Mouse (Mus musculus) hindbrain, postnatal 0 days (tissue): ENCODE measurements around the gene Fbxw19. TPM values are rescaled to one million over a fixed set of nuclear protein-coding genes. Genes with fewer than 3 reads are reported as not detected.
"Not testable (repeated sequence)": the region's sequence is repeated elsewhere in the genome, so short reads cannot be mapped to it uniquely, and the experiment has no call there.

Experiments
- ATAC-seq: fragments of 200-750 bp; cut with Nextera tagmentation; 2 replicates; pipeline ENCODE4 v1.8.0; 2017; ENCODE audit warnings: mild to moderate bottlenecking, moderate TSS enrichment, moderate library complexity
- DNase-seq: peaks from one replicate; pipeline ENCODE4 v3.0.0-alpha.2; 2015; ENCODE audit warnings: low spot score
- H3K27ac ChIP-seq: fragments of 300-500 bp; sonication (generic); 2 replicates; pipeline ENCODE4 v1.5.1; 2014; ENCODE audit warnings: mild to moderate bottlenecking
- H3K27me3 ChIP-seq: fragments of 300-500 bp; sonication (generic); 2 replicates; pipeline ENCODE4 v1.6.1; 2014; ENCODE audit warnings: low read length, mixed read lengths; ENCODE audit not compliant: insufficient read depth
- H3K36me3 ChIP-seq: fragments of 300-500 bp; sonication (generic); 2 replicates; pipeline ENCODE4 v1.6.1; 2014; ENCODE audit warnings: low read length, mixed read lengths; ENCODE audit not compliant: insufficient read depth
- H3K4me1 ChIP-seq: fragments of 300-500 bp; sonication (generic); 2 replicates; pipeline ENCODE4 v1.6.1; 2014; ENCODE audit warnings: antibody characterized with exemption, low read length, mixed read lengths; ENCODE audit not compliant: insufficient read depth
- H3K4me2 ChIP-seq: fragments of 300-500 bp; sonication (generic); 2 replicates; pipeline ENCODE4 v1.6.1; 2014; ENCODE audit warnings: low read depth, mild to moderate bottlenecking, low read length, moderate library complexity, mixed read lengths
- H3K4me3 ChIP-seq: fragments of 300-500 bp; sonication (generic); 2 replicates; pipeline ENCODE4 v1.5.1; 2014; ENCODE audit warnings: low read length
- H3K9ac ChIP-seq: fragments of 300-500 bp; sonication (generic); replicated peaks from 2 replicates; pipeline ENCODE4 v1.6.1; 2014; ENCODE audit warnings: mild to moderate bottlenecking, low read length, moderate library complexity, mixed read lengths
- H3K9me3 ChIP-seq: fragments of 300-500 bp; sonication (generic); 2 replicates; pipeline ENCODE4 v1.6.1; 2016; ENCODE audit warnings: low read length, mixed read lengths
- CTCF ChIP-seq: IDR thresholded peaks from 2 replicates; pipeline ENCODE4 v1.5.1; 2016; ENCODE audit warnings: antibody characterized with exemption, control low read depth, low read depth
- WGBS: fragments of 180-500 bp; shearing (Covaris S2); extraction: QIAGEN DNeasy Blood & Tissue Kit; methylation state at CpG from one replicate; pipeline ENCODE4 v1.1.7; 2014; 5-methylcytosine and 5-hydroxymethylcytosine counted together
- polyA plus RNA-seq: library from polyadenylated mRNA; unstranded; fragments of >200 nt; fragmentation: Nextera tagmentation; extraction: Ambion mirVana; gene quantifications from 2 replicates; pipeline ENCODE4 v1.2.1, GENCODE M21; 2015
- total RNA-seq: library from RNA; depleted of rRNA; stranded (reverse); fragments of >200 nt; gene quantifications from 2 replicates; pipeline ENCODE4 v1.2.3, GENCODE M21; 2014; rRNA removed

Gene Fbxw19
- total RNA-seq (not detected in 2 replicates), polyA plus RNA-seq (not detected in 2 replicates)

DNA sequence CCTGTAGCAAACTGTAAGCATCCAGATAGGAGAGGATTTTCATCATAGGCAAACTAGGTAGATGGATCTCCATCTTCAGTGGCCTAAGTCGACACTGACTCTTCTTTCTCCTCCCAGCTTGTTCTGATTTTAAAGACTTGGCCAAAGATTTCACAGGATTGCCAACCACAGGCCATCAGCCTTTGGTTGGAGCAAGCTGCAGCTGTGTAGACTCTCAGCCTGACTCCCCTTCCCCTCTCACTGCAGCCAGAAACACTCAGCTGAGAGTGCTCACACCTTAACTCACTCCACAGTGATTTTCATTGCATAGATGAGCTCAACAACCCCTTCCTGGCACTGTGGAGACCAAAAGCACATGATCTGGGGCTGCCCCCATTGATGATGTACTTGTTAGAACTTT, at the start of gene Fbxw19:
TSS of gene Fbxw19 (minus strand) at position 101 of the 400 bp plus-strand sequence.
- not testable (repeated sequence) for H3K27ac ChIP-seq, H3K4me3 ChIP-seq, H3K9ac ChIP-seq, H3K27me3 ChIP-seq, H3K9me3 ChIP-seq, ATAC-seq, DNase-seq, H3K4me1 ChIP-seq, H3K36me3 ChIP-seq, H3K4me2 ChIP-seq
- WGBS = 68% methylated on average over 1 of the region's 1 CpGs

DNA sequence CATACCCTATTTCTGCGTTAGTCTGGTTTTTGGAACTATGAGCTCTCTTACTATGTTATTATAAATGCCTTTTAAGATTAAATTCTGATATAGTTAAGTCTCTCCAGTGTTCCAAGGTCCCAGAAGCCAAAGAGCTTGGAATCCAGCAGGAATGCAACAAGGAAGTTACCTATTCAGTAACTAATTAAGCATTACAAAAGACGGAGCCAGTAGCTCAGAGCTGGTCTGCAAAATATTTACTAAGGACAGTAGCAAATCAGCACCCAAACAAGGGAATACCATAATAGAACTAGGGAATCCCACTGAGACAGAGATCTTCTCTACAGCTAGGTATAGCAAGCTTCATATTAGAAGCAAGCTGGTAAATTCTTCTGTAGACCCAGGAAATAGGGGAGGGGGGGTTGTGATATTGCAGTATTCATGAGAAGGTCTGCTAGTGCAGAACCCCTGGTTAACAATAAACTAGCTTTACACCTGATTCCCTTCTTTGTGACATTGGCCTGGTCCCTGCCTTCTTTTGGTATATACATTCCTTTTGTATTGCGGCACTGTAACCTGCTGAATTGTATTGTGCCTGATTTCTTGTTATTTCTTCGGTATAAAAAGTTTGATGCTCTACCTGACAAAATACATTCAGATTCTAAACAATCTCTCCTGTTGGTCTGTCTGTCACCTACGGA, 27.9 kb upstream of the Fbxw19 start:
- no peak for ATAC-seq
- no peak overlapping the region for H3K4me3 ChIP-seq
- no peaks in the 10 kb centered on the region for H3K4me1 ChIP-seq
- H3K27ac ChIP-seq = no peak overlapping the region
- no peak for TF ChIP-seq CTCF
- WGBS = 77% methylated on average over 5 of the region's 5 CpGs
- no peak for DNase-seq
- H3K9ac ChIP-seq = no peak overlapping the region
- H3K27me3 ChIP-seq = no peaks in the 10 kb centered on the region
- H3K4me2 ChIP-seq = no peak overlapping the region
- no peaks in the 10 kb centered on the region for H3K9me3 ChIP-seq
- H3K36me3 ChIP-seq = no peaks in the 10 kb centered on the region

DNA sequence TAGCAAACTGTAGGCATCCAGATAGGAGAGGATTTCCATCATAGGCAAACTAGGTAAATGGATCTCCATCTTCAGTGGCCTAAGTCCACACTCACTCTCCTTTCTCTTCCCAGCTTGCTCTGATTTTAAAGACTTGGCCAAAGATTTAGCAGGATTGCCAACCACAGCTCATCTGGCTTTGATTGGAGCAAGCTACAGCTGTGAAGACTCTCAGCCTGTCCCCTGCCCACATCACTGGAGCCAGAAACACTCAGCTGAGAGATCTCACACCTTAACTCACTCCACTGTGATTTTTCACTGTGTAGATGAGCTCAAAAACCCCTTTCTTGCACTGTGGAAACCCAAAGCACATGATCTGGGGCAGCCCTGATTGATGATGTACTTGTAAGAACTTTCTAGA, 46.6 kb downstream of the Fbxw19 start, which contains the start of gene Fbxw16:
TSS of gene Fbxw16 (minus strand) at position 101 of the 400 bp plus-strand sequence.
- Histone ChIP-seq H3K27me3 (no peaks in the 10 kb centered on the region), H3K4me1 (no peaks in the 10 kb centered on the region), H3K4me2 (no peak within 1 kb of the TSS), H3K27ac (no peak within 1 kb of the TSS), H3K9me3 (no peaks in the 10 kb centered on the region), H3K4me3 (no peak within 1 kb of the TSS), H3K36me3 (no peaks in the 10 kb centered on the region), H3K9ac (no peak within 1 kb of the TSS)
- ATAC-seq = no peak
- TF ChIP-seq CTCF = no peak
- no peak for DNase-seq

DNA sequence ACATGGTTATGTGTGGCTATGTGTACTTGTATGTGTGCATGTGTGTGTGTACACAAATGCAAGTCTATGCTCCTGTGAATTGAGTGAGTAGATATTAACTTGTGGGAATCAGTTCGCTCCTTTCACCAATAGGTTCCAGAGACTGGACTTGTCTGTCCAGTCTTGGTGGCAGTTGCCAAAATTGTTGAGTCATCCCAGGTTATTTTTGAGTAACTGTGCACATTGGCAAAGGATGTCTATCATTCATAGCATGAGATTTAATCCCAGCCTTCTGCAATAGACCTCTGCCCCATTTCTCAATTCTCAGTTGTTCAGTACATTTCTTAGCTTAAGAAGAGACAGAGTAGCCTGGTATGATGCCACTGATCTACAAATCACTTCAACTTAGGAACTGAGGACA, 62.7 kb downstream of the Fbxw19 start:
- Histone ChIP-seq H3K9ac (no peak overlapping the region), H3K36me3 (no peaks in the 10 kb centered on the region), H3K4me3 (no peak overlapping the region), H3K4me2 (no peak overlapping the region), H3K4me1 (no peaks in the 10 kb centered on the region), H3K27ac (no peak overlapping the region), H3K9me3 (no peaks in the 10 kb centered on the region), H3K27me3 (no peaks in the 10 kb centered on the region)
- no peak for DNase-seq
- ATAC-seq = no peak
- TF ChIP-seq CTCF = no peak
- 93% methylated on average over 1 of the region's 1 CpGs for WGBS

Other genes with a start within 250 kb of the Fbxw19 start
- gene Fbxw14, start 208.2 kb downstream of the Fbxw19 start, total RNA-seq = not detected in 2 replicates
- not detected in 2 replicates for gene Fbxw14, start 208.2 kb downstream of the Fbxw19 start, polyA plus RNA-seq
- gene Fbxw28, start 156.2 kb downstream of the Fbxw19 start, total RNA-seq = not detected in 2 replicates
- not detected in 2 replicates for gene Fbxw28, start 156.2 kb downstream of the Fbxw19 start, polyA plus RNA-seq
- not detected in 2 replicates for gene Fbxw22, start 91.6 kb downstream of the Fbxw19 start, total RNA-seq
- gene Fbxw22, start 91.6 kb downstream of the Fbxw19 start, polyA plus RNA-seq = not detected in 2 replicates
- not detected in 2 replicates for gene Fbxw16, start 46.7 kb downstream of the Fbxw19 start, total RNA-seq
- gene Fbxw16, start 46.7 kb downstream of the Fbxw19 start, polyA plus RNA-seq = not detected in 2 replicates
- not detected in 2 replicates for gene Fbxw15, start 72.4 kb upstream of the Fbxw19 start, total RNA-seq
- not detected in 2 replicates for gene Fbxw15, start 72.4 kb upstream of the Fbxw19 start, polyA plus RNA-seq
- not detected in 2 replicates for gene Fbxw24, start 130.2 kb upstream of the Fbxw19 start, total RNA-seq
- gene Fbxw24, start 130.2 kb upstream of the Fbxw19 start, polyA plus RNA-seq = not detected in 2 replicates
- 0.16 TPM in 1 of 2 replicates, not detected in the other for gene Fbxw25, start 168.8 kb upstream of the Fbxw19 start, total RNA-seq
- gene Fbxw25, start 168.8 kb upstream of the Fbxw19 start, polyA plus RNA-seq = not detected in 2 replicates
- 0.29 TPM in 1 of 2 replicates, not detected in the other for gene Fbxw18, start 206.8 kb upstream of the Fbxw19 start, total RNA-seq
- gene Fbxw18, start 206.8 kb upstream of the Fbxw19 start, polyA plus RNA-seq = 0.11 and 0.19 TPM in 2 replicates